Mouse (Mus musculus): ENCODE measurements around the gene Terf2. TPM values are rescaled to one million over a fixed set of nuclear protein-coding genes. Genes with fewer than 3 reads are reported as not detected.

The Terf2 gene
- 22.5 and 24.1 TPM in 2 replicates for polyA plus RNA-seq (2015; fragmentation: Nextera tagmentation; extraction: Ambion mirVana)

DNA sequence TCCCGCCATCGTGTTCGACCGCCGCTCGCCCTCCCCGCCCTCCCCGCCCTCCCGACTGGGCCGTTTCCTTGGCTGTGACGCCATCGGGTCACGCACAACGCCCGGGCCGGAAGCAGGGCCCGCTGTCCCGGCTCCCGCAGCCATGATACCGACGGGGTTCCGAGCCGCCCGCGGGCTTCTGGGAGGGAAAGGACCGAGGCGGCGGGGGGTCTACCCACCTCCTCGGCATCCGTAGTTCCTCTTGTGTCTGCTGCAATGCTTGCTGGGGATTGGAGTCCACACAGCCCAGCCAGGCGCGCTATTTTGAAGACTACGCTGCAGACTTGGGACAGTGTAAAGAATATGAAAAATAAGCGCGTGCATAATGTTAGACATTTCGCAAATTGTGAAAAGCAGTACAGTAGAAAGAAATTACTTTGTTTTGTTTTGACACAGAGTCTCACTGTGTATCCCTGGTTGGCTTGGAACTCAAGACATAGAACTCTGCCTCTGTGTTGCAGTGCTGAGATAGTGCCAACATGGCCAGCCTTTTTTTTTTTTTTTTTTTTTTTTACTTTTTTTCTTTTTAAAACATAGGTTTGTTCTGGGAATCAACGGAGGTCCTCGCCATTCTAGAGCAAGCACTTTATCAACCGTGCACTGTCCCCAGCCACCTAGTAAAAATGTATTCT, at the start of gene Terf2:
Gene Terf2, minus strand, starts transcription at position 182 of the 671 bp plus-strand sequence.
- Histone ChIP-seq H3K4me3 (ENCODE audit: low read length) (peak within 1 kb of the TSS; percentile 76), H3K27ac (ENCODE audit: low read depth, low read length) (peak within 1 kb of the TSS; percentile 90), H3K27me3 (replicated peaks; ENCODE audit: control insufficient read depth, insufficient read depth, low read length) (no peaks in the 10 kb centered on the region), H3K4me1 (ENCODE audit: control insufficient read depth, insufficient read depth, low read depth, low read length) (peaks cover 18% of the 10 kb centered on the region), H3K36me3 (ENCODE audit: control insufficient read depth, insufficient read depth, low read length) (no peaks in the 10 kb centered on the region), H3K9ac (ENCODE audit: low read depth, low read length) (peak within 1 kb of the TSS; percentile 84), H3K9me3 (ENCODE audit: control insufficient read depth, low read length) (no peaks in the 10 kb centered on the region), H3K4me2 (ENCODE audit: low read length) (peak within 1 kb of the TSS; percentile 60)
- 3% methylated on average over 32 of the region's 39 CpGs for WGBS
- peak; percentile 96 for ATAC-seq

- 49% methylated on average over 4 of the region's 4 CpGs for WGBS
These were observed 47.2 kb upstream of the Terf2 start for GRCm38 (mm10) chr8:107143501-107143900.

DNA sequence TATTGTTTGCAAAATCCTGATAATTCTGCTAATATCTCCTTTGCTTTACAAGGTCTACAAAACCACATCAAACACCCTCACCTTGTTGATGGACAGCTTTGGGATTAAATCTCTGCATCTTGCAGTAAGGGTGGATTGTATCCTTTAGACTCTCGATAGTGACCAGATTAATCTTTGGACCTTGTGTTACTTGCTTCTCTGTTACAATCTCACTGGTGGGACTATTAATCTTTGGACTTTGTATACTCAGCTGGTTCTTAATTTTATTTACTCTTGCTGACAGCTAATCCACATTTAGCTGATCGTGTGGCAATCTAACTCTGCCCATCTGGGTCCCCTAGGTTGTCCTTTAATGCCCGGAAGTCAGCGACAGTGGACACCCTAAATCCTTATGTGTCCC, 46.2 kb upstream of the Terf2 start:
- Histone ChIP-seq H3K4me1 (ENCODE audit: control insufficient read depth, insufficient read depth, low read depth, low read length) (no peaks in the 10 kb centered on the region), H3K4me3 (ENCODE audit: low read length) (no peak overlapping the region), H3K9ac (ENCODE audit: low read depth, low read length) (no peak overlapping the region), H3K36me3 (ENCODE audit: control insufficient read depth, insufficient read depth, low read length) (no peaks in the 10 kb centered on the region), H3K27me3 (replicated peaks; ENCODE audit: control insufficient read depth, insufficient read depth, low read length) (no peaks in the 10 kb centered on the region), H3K27ac (ENCODE audit: low read depth, low read length) (no peak overlapping the region), H3K4me2 (ENCODE audit: low read length) (no peak overlapping the region), H3K9me3 (ENCODE audit: control insufficient read depth, low read length) (no peaks in the 10 kb centered on the region)
- WGBS: 89% methylated on average over 4 of the region's 4 CpGs
- ATAC-seq: no peak

More at GRCm38 (mm10) chr8:107143501-107143900, 47.2 kb upstream of the Terf2 start:
- Histone ChIP-seq H3K4me2 (ENCODE audit: low read length) (no peak overlapping the region), H3K36me3 (ENCODE audit: control insufficient read depth, insufficient read depth, low read length) (no peaks in the 10 kb centered on the region), H3K4me1 (ENCODE audit: control insufficient read depth, insufficient read depth, low read depth, low read length) (no peaks in the 10 kb centered on the region), H3K27ac (ENCODE audit: low read depth, low read length) (no peak overlapping the region), H3K9me3 (ENCODE audit: control insufficient read depth, low read length) (no peaks in the 10 kb centered on the region), H3K4me3 (ENCODE audit: low read length) (no peak overlapping the region), H3K9ac (ENCODE audit: low read depth, low read length) (no peak overlapping the region), H3K27me3 (replicated peaks; ENCODE audit: control insufficient read depth, insufficient read depth, low read length) (no peaks in the 10 kb centered on the region)
- ATAC-seq: no peak

- no peaks in the 10 kb centered on the region for H3K9me3 ChIP-seq (ENCODE audit: control insufficient read depth, low read length)
- H3K9ac ChIP-seq (ENCODE audit: low read depth, low read length): no peak overlapping the region
- no peaks in the 10 kb centered on the region for H3K4me1 ChIP-seq (ENCODE audit: control insufficient read depth, insufficient read depth, low read depth, low read length)
- no peak overlapping the region for H3K4me2 ChIP-seq (ENCODE audit: low read length)
- 37% methylated on average over 13 of the region's 13 CpGs for WGBS
- ATAC-seq: no peak
- no peaks in the 10 kb centered on the region for H3K36me3 ChIP-seq (ENCODE audit: control insufficient read depth, insufficient read depth, low read length)
- H3K4me3 ChIP-seq (ENCODE audit: low read length): no peak overlapping the region
- no peaks in the 10 kb centered on the region for H3K27me3 ChIP-seq (replicated peaks; ENCODE audit: control insufficient read depth, insufficient read depth, low read length)
- no peak overlapping the region for H3K27ac ChIP-seq (ENCODE audit: low read depth, low read length)
These were observed 43.5 kb upstream of the Terf2 start for GRCm38 (mm10) chr8:107139704-107140470.

- 93% methylated on average over 5 of the region's 5 CpGs for WGBS
- ATAC-seq: no peak
- Histone ChIP-seq H3K9me3 (ENCODE audit: control insufficient read depth, low read length) (no peaks in the 10 kb centered on the region), H3K4me2 (ENCODE audit: low read length) (no peak overlapping the region), H3K27me3 (replicated peaks; ENCODE audit: control insufficient read depth, insufficient read depth, low read length) (no peaks in the 10 kb centered on the region), H3K4me1 (ENCODE audit: control insufficient read depth, insufficient read depth, low read depth, low read length) (no peaks in the 10 kb centered on the region), H3K4me3 (ENCODE audit: low read length) (no peak overlapping the region), H3K9ac (ENCODE audit: low read depth, low read length) (no peak overlapping the region), H3K27ac (ENCODE audit: low read depth, low read length) (no peak overlapping the region), H3K36me3 (ENCODE audit: control insufficient read depth, insufficient read depth, low read length) (no peaks in the 10 kb centered on the region)
These were observed 42.0 kb upstream of the Terf2 start for GRCm38 (mm10) chr8:107138338-107138737.

DNA sequence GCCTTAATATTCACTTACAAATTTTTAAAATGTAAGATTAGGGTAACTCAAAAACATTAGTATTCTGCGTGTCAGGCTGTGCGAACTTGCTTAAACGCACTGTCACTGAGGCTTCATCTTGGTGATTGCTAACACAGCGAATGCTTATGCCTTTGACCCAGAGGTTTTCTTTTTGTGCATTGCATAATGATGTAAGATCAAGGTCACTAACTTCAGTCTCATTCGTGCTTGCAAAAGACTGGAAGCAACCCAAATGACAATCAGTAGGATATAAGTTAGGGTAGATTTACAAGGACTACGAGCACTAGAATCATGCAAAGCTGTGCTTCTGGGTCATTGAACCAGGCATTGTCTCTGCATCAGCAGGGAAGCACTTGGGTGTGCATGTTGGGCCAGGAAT, 41.2 kb upstream of the Terf2 start:
- H3K4me1 ChIP-seq (ENCODE audit: control insufficient read depth, insufficient read depth, low read depth, low read length): no peaks in the 10 kb centered on the region
- no peak overlapping the region for H3K4me2 ChIP-seq (ENCODE audit: low read length)
- no peaks in the 10 kb centered on the region for H3K36me3 ChIP-seq (ENCODE audit: control insufficient read depth, insufficient read depth, low read length)
- 76% methylated on average over 6 of the region's 6 CpGs for WGBS
- no peak overlapping the region for H3K27ac ChIP-seq (ENCODE audit: low read depth, low read length)
- H3K9me3 ChIP-seq (ENCODE audit: control insufficient read depth, low read length): no peaks in the 10 kb centered on the region
- no peak overlapping the region for H3K4me3 ChIP-seq (ENCODE audit: low read length)
- no peaks in the 10 kb centered on the region for H3K27me3 ChIP-seq (replicated peaks; ENCODE audit: control insufficient read depth, insufficient read depth, low read length)
- no peak overlapping the region for H3K9ac ChIP-seq (ENCODE audit: low read depth, low read length)
- no peak for ATAC-seq

DNA sequence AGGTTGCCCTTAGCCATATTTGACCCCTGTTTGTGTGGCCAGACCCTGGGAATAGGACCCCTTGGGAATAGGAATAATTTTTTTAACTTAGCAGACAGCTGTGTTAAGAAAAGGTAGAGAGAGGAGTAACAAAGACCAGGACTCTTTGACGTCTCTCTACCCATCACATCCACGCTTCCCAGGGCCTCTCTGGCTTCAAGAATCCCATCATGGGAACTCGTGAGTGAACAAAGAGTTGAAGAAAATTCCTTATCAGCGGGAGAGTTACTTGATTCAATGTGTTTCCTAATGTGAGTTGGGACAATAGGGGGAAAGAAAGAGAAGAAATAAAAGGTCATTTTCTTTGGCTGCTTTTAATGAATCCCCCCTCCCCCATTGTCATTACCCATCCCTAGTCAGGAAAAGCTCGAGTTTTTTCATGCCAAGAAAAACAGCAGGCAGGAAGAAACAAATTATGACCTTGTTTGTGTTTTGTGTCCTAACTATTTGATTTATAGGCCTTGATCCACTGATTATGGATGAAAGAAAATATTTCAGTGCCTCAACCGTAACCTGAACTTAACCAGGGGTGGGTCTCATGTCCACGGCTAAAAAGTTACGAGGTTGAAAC, 39.8 kb upstream of the Terf2 start:
- Histone ChIP-seq H3K4me3 (ENCODE audit: low read length) (no peak overlapping the region), H3K27me3 (replicated peaks; ENCODE audit: control insufficient read depth, insufficient read depth, low read length) (no peaks in the 10 kb centered on the region), H3K27ac (ENCODE audit: low read depth, low read length) (no peak overlapping the region), H3K9ac (ENCODE audit: low read depth, low read length) (no peak overlapping the region), H3K36me3 (ENCODE audit: control insufficient read depth, insufficient read depth, low read length) (no peaks in the 10 kb centered on the region), H3K9me3 (ENCODE audit: control insufficient read depth, low read length) (no peaks in the 10 kb centered on the region), H3K4me2 (ENCODE audit: low read length) (no peak overlapping the region), H3K4me1 (ENCODE audit: control insufficient read depth, insufficient read depth, low read depth, low read length) (no peaks in the 10 kb centered on the region)
- no peak for ATAC-seq
- WGBS: 23% methylated on average over 8 of the region's 8 CpGs

- H3K4me2 ChIP-seq (ENCODE audit: low read length): no peak overlapping the region
- H3K27me3 ChIP-seq (replicated peaks; ENCODE audit: control insufficient read depth, insufficient read depth, low read length): no peaks in the 10 kb centered on the region
- H3K4me3 ChIP-seq (ENCODE audit: low read length): no peak overlapping the region
- no peaks in the 10 kb centered on the region; the same call in 1 of the 2 replicates for H3K4me1 ChIP-seq (ENCODE audit: control insufficient read depth, insufficient read depth, low read depth, low read length)
- 53% methylated on average over 6 of the region's 6 CpGs for WGBS
- no peaks in the 10 kb centered on the region for H3K36me3 ChIP-seq (ENCODE audit: control insufficient read depth, insufficient read depth, low read length)
- no peak overlapping the region for H3K27ac ChIP-seq (ENCODE audit: low read depth, low read length)
- no peak for ATAC-seq
- no peak overlapping the region for H3K9ac ChIP-seq (ENCODE audit: low read depth, low read length)
- no peaks in the 10 kb centered on the region for H3K9me3 ChIP-seq (ENCODE audit: control insufficient read depth, low read length)
These were observed 37.5 kb upstream of the Terf2 start for GRCm38 (mm10) chr8:107133881-107134280.
